28 mouse cellular contexts compared by ENCODE assay signal in genomic region chr9:22556076-22556475, GRCm38 (mm10).
"Had no signal": no experiment of that assay in that cellular context is flagged by ENCODE, and none has a peak within 500 bp of the region (broad histone marks: within the 10 kb centered on the region; RNA-seq: fewer than 3 reads in every experiment).

No protein-coding gene starts in this region.

- H3K27ac ChIP-seq: embryonic facial prominence, embryonic 12.5 days; embryonic facial prominence, embryonic 15.5 days; forebrain, embryonic 10.5 days; forebrain, embryonic 12.5 days; forebrain, embryonic 13.5 days; forebrain, embryonic 15.5 days; gastrocnemius, adult 2 months; heart, adult 2 months had no signal

- H3K4me3 ChIP-seq: embryonic facial prominence, embryonic 12.5 days; embryonic facial prominence, embryonic 13.5 days; embryonic facial prominence, embryonic 15.5 days; erythroblast, embryonic 14.5 days; forebrain, embryonic 10.5 days; forebrain, embryonic 12.5 days; forebrain, embryonic 13.5 days; forebrain, embryonic 15.5 days; gastrocnemius, adult 2 months; heart, adult 2 months had no signal

- H3K9ac ChIP-seq: embryonic facial prominence, embryonic 12.5 days; embryonic facial prominence, embryonic 13.5 days; embryonic facial prominence, embryonic 15.5 days; forebrain, embryonic 12.5 days; forebrain, embryonic 13.5 days; forebrain, embryonic 15.5 days; forebrain, postnatal 0 days had no signal

- H3K36me3 ChIP-seq: embryonic facial prominence, embryonic 12.5 days; embryonic facial prominence, embryonic 13.5 days; embryonic facial prominence, embryonic 15.5 days; forebrain, embryonic 10.5 days; forebrain, embryonic 12.5 days; forebrain, embryonic 15.5 days had no signal

- H3K4me1 ChIP-seq: embryonic facial prominence, embryonic 15.5 days; forebrain, embryonic 10.5 days; forebrain, embryonic 13.5 days; forebrain, embryonic 15.5 days had no signal

- DNase-seq: cerebellum, adult 18-20 months; cerebellum, adult 2 months; cerebellum, adult 8-10 months; cerebellum, adult 9-10 months; cerebellum, adult 9-11 months; cerebellum, postnatal 10 days; cerebellum, postnatal 14 days; cerebellum, postnatal 25 days; cerebellum, postnatal 36 days; embryo, embryonic 11 days; forebrain, postnatal 0 days; gastrocnemius, adult 2 months; gastrocnemius, postnatal 10 days; gastrocnemius, postnatal 14 days; gastrocnemius, postnatal 25 days; gastrocnemius, postnatal 36 days; heart, adult 18-20 months; heart, adult 2 months had no signal

- H3K4me2 ChIP-seq: embryonic facial prominence, embryonic 12.5 days; embryonic facial prominence, embryonic 13.5 days; embryonic facial prominence, embryonic 15.5 days; forebrain, embryonic 12.5 days; forebrain, embryonic 13.5 days; forebrain, embryonic 15.5 days had no signal

- H3K27me3 ChIP-seq: embryonic facial prominence, embryonic 12.5 days; embryonic facial prominence, embryonic 13.5 days; embryonic facial prominence, embryonic 15.5 days; forebrain, embryonic 12.5 days; forebrain, embryonic 13.5 days; forebrain, embryonic 15.5 days had no signal

- ATAC-seq: forebrain, embryonic 13.5 days; forebrain, embryonic 14.5 days; forebrain, embryonic 15.5 days; forebrain, embryonic 16.5 days had no signal

- H3K9me3 ChIP-seq: embryonic facial prominence, embryonic 13.5 days; embryonic facial prominence, embryonic 15.5 days; forebrain, embryonic 10.5 days; forebrain, embryonic 12.5 days; forebrain, embryonic 15.5 days had no signal
